Mouse (Mus musculus) limb, embryonic 14.5 days (tissue): ENCODE data around the gene Gadd45gip1. TPM values are rescaled to one million over a fixed set of nuclear protein-coding genes. Genes with fewer than 3 reads are reported as not detected.

Source experiments
- ATAC-seq: fragments of 200-750 bp; cut with Nextera tagmentation; 2 replicates; pipeline ENCODE4 v1.8.0; 2017; ENCODE audit warnings: low read depth, moderate number of reproducible peaks, moderate TSS enrichment; ENCODE audit not compliant: low FRiP score
- DNase-seq: peaks from one replicate; pipeline ENCODE4 v3.0.0-alpha.2; 2015; ENCODE audit warnings: low spot score
- H3K27ac ChIP-seq: fragments of 300-500 bp; sonication (generic); replicated peaks from 2 replicates; pipeline ENCODE4 v1.5.1; 2014; ENCODE audit warnings: low read depth, mild to moderate bottlenecking, low read length, moderate library complexity, mixed read lengths
- H3K27me3 ChIP-seq: fragments of 300-500 bp; sonication (generic); 2 replicates; pipeline ENCODE4 v1.6.1; 2014; ENCODE audit warnings: low read length, mixed read lengths; ENCODE audit not compliant: control insufficient read depth, insufficient read depth
- H3K36me3 ChIP-seq: fragments of 300-500 bp; sonication (generic); 2 replicates; pipeline ENCODE4 v1.6.1; 2014; ENCODE audit warnings: mild to moderate bottlenecking, low read length, moderate library complexity, mixed read lengths; ENCODE audit not compliant: control insufficient read depth, insufficient read depth
- H3K4me1 ChIP-seq: fragments of 300-500 bp; sonication (generic); 2 replicates; pipeline ENCODE4 v1.6.1; 2014; ENCODE audit warnings: antibody characterized with exemption, low read length, mixed read lengths; ENCODE audit not compliant: control insufficient read depth, insufficient read depth
- H3K4me2 ChIP-seq: fragments of 300-500 bp; sonication (generic); replicated peaks from 2 replicates; pipeline ENCODE4 v1.6.1; 2014; ENCODE audit warnings: low read depth, mild to moderate bottlenecking, low read length, moderate library complexity; ENCODE audit not compliant: severe bottlenecking
- H3K4me3 ChIP-seq: fragments of 300-500 bp; sonication (generic); replicated peaks from 2 replicates; pipeline ENCODE4 v1.5.1; 2014; ENCODE audit warnings: low read length
- H3K9ac ChIP-seq: fragments of 300-500 bp; sonication (generic); 2 replicates; pipeline ENCODE4 v1.6.1; 2014; ENCODE audit warnings: mild to moderate bottlenecking, low read depth, low read length, moderate library complexity; ENCODE audit not compliant: severe bottlenecking
- H3K9me3 ChIP-seq: fragments of 300-500 bp; sonication (generic); 2 replicates; pipeline ENCODE4 v1.6.1; 2016; ENCODE audit warnings: low read length; ENCODE audit not compliant: control insufficient read depth
- POLR2A ChIP-seq: fragments of 200-500 bp; IDR thresholded peaks from 2 replicates; pipeline ENCODE4 v1.8.0; 2012; ENCODE audit warnings: inconsistent platforms, mild to moderate bottlenecking, moderate library complexity, borderline replicate concordance; ENCODE audit not compliant: insufficient read depth, insufficient read length; ENCODE audit errors: extremely low read depth
- WGBS: fragments of 180-500 bp; shearing (Covaris S2); extraction: QIAGEN DNeasy Blood & Tissue Kit; methylation state at CpG from one replicate; pipeline ENCODE4 v1.1.7; 2014; 5-methylcytosine and 5-hydroxymethylcytosine counted together
- polyA plus RNA-seq, 2 experiments: library from polyadenylated mRNA; depleted of rRNA in 1 of 2; stranded (reverse) in 1 of 2; unstranded in 1 of 2; fragments of >200 nt; fragmentation: Nextera tagmentation in 1 of 2; extraction: Ambion mirVana in 1 of 2; gene quantifications; 2 replicates each; pipeline versions ENCODE4 v1.2.1 to v1.2.3; 2012 to 2014

Gadd45gip1 gene
- polyA plus RNA-seq (2012; rRNA removed): 39.8 and 45.6 TPM in 2 replicates
- polyA plus RNA-seq (2014; fragmentation: Nextera tagmentation; extraction: Ambion mirVana): 43.2 and 44.9 TPM in 2 replicates

- Histone ChIP-seq H3K36me3 (peaks cover 30% of the 10 kb centered on the region), H3K4me1 (peaks cover 4% of the 10 kb centered on the region; the same call in 1 of the 2 replicates), H3K9me3 (no peaks in the 10 kb centered on the region), H3K27ac (peak within 1 kb of the TSS; percentile 94), H3K27me3 (no peaks in the 10 kb centered on the region), H3K4me3 (peak within 1 kb of the TSS; percentile 96), H3K4me2 (peak within 1 kb of the TSS; percentile 53), H3K9ac (peak within 1 kb of the TSS; percentile 96)
- WGBS: 76% methylated on average over 11 of the region's 11 CpGs
- no peak for ATAC-seq
- no peak for TF ChIP-seq POLR2A
- DNase-seq: no peak
Observed at GRCm38 (mm10) chr8:84831490-84831889, at the start of gene Gadd45gip1. Gene Gadd45gip1 (plus strand): TSS chr8:84831522.

GRCm38 (mm10) chr8:84781686-84782505, 49.4 kb upstream of the Gadd45gip1 start:
- Histone ChIP-seq H3K4me1 (peaks cover 97% of the 10 kb centered on the region), H3K9me3 (no peaks in the 10 kb centered on the region), H3K9ac (no peak overlapping the region), H3K36me3 (0 out of 2 replicates have a peak, but pooled peaks cover 9% of the 10 kb centered on the region), H3K4me2 (peak overlapping the region; percentile 22), H3K4me3 (no peak overlapping the region), H3K27ac (peak overlapping the region; percentile 52), H3K27me3 (peaks cover 22% of the 10 kb centered on the region; the same call in 1 of the 2 replicates)
- no peak for ATAC-seq
- DNase-seq: no peak
- WGBS: 22% methylated on average over 5 of the region's 5 CpGs
- no peak for TF ChIP-seq POLR2A

GRCm38 (mm10) chr8:84782680-84783079, 48.6 kb upstream of the Gadd45gip1 start:
- H3K4me2 ChIP-seq: peak overlapping the region; percentile 15; the same call in 1 of the 2 replicates
- 35% methylated on average over 10 of the region's 10 CpGs for WGBS
- no peak overlapping the region for H3K4me3 ChIP-seq
- H3K27ac ChIP-seq: peak overlapping the region; percentile 13; the same call in 1 of the 2 replicates
- peaks cover 99% of the 10 kb centered on the region for H3K4me1 ChIP-seq
- no peaks in the 10 kb centered on the region for H3K9me3 ChIP-seq
- ATAC-seq (no peak), DNase-seq (no peak)
- peaks cover 26% of the 10 kb centered on the region; the same call in 1 of the 2 replicates for H3K27me3 ChIP-seq
- peak overlapping the region; percentile 31; the same call in 1 of the 2 replicates for H3K9ac ChIP-seq
- peaks cover 10% of the 10 kb centered on the region; the same call in 1 of the 2 replicates for H3K36me3 ChIP-seq
- TF ChIP-seq POLR2A: no peak

GRCm38 (mm10) chr8:84783198-84783918, 48.0 kb upstream of the Gadd45gip1 start:
- no peak for TF ChIP-seq POLR2A
- peak overlapping the region; percentile 13; the same call in 1 of the 2 replicates for H3K27ac ChIP-seq
- H3K27me3 ChIP-seq: peaks cover 25% of the 10 kb centered on the region; the same call in 1 of the 2 replicates
- H3K4me1 ChIP-seq: peaks cover 99% of the 10 kb centered on the region
- no peak overlapping the region for H3K9ac ChIP-seq
- DNase-seq (no peak), ATAC-seq (no peak)
- no peak overlapping the region for H3K4me3 ChIP-seq
- WGBS: 25% methylated on average over 11 of the region's 11 CpGs
- H3K36me3 ChIP-seq: peaks cover 14% of the 10 kb centered on the region; the same call in 1 of the 2 replicates
- H3K9me3 ChIP-seq: no peaks in the 10 kb centered on the region
- peak overlapping the region; percentile 15; the same call in 1 of the 2 replicates for H3K4me2 ChIP-seq
